Mouse (Mus musculus) MEL (cell line): ENCODE measurements at regions not wholly inside any gene's neighbourhood (a gene's known extent, or its start where the extent isn't known, plus 50 kb on each side); places are given as distances from the start of the nearest gene placed in this dataset.

Experiments used
- CTCF ChIP-seq, 3 experiments: IDR thresholded peaks in 2 of 3; conservative IDR thresholded peaks in 1 of 3; 2 replicates each; pipeline ENCODE4 v1.5.1; 2011 to 2012; ENCODE audit warnings: low read length in 3 of 3, low read depth in 2 of 3, mild to moderate bottlenecking in 2 of 3, improper control_type of control experiment in 1 of 3, inconsistent platforms in 1 of 3, mixed read lengths in 1 of 3, moderate library complexity in 1 of 3; ENCODE audit not compliant: control insufficient read depth in 1 of 3, insufficient read depth in 1 of 3, poor library complexity in 1 of 3, severe bottlenecking in 1 of 3
- HCFC1 ChIP-seq: IDR thresholded peaks from 2 replicates; pipeline ENCODE4 v1.6.1; 2012; ENCODE audit warnings: low read depth, mild to moderate bottlenecking, inconsistent platforms, low read length, improper control_type of control experiment, moderate library complexity
- MXI1 ChIP-seq: IDR thresholded peaks from 2 replicates; pipeline ENCODE4 v1.6.1; 2011; ENCODE audit warnings: mild to moderate bottlenecking, low read depth, low read length, improper control_type of control experiment
- POLR2A ChIP-seq, 2 experiments: IDR thresholded peaks; 2 replicates each; pipeline ENCODE4 v1.6.1; 2011 to 2012; ENCODE audit warnings: low read length in 2 of 2, mild to moderate bottlenecking in 2 of 2, control low read depth in 1 of 2, improper control_type of control experiment in 1 of 2, low read depth in 1 of 2, moderate library complexity in 1 of 2; ENCODE audit not compliant: control insufficient read depth in 1 of 2, insufficient read depth in 1 of 2, poor library complexity in 1 of 2
- ZMIZ1 ChIP-seq: IDR thresholded peaks from 2 replicates; pipeline ENCODE4 v1.6.1; 2012; ENCODE audit warnings: low read depth, mild to moderate bottlenecking, inconsistent platforms, low read length, improper control_type of control experiment, moderate library complexity

DNA sequence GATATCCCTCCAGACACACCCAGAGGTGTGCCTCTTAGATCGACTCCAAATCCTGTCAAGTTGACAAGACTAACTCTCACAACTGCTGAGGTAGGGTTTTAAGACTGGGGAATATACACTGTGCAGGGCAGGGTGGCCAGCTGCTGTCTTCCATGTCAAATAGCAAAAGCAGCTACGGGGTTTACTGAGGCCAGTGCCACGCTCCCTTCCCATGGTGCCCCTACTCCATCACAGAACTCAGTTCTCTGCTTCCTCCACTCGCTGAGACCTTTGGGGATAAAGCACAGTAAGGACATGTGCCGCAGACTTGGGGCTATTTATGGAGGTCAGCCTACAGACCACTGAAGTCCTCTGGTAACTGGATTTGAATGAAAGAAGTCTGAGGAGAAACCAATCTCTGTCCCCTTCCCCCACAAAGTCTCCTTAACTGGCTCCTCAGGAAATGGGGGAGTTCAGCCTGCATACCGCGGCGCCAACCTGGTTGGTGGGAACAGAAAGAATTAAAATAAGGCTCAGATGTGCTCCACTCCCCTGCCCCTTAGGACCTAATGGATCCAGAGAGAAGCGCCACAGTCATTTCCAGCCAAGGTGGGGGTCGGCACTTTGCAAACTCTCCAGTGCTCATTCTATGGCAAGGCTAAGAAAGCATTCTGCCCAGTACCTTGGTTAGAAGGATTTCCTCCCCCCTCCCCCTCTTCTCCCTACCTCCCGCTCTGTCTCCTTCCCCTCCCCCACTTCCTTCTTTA is 87.0 kb upstream of the Zfp644 start:
- TF ChIP-seq ZMIZ1 (no peak), POLR2A (IDR thresholded peaks at IDR 0.05; ENCODE audit: control insufficient read depth in 1 of 2, insufficient read depth in 1 of 2, low read depth in 1 of 2, low read length in 2 of 2, poor library complexity in 1 of 2) (no peak), MXI1 (no peak), CTCF (IDR thresholded peaks at IDR 0.05 in 2 of 3, conservative IDR thresholded peaks at IDR 0.05 in 1 of 3; ENCODE audit: control insufficient read depth in 1 of 3, insufficient read depth in 1 of 3, low read depth in 2 of 3, low read length in 3 of 3, poor library complexity in 1 of 3, severe bottlenecking in 1 of 3) (no peak), HCFC1 (no peak)
